Mouse (Mus musculus) MEL (cell line): ENCODE measurements around the gene Parp11. TPM values are rescaled to one million over a fixed set of nuclear protein-coding genes. Genes with fewer than 3 reads are reported as not detected.
"Not testable (repeated sequence)": the region's sequence is repeated elsewhere in the genome, so short reads cannot be mapped to it uniquely, and the experiment has no call there.

ENCODE experiments used
- DNase-seq: peaks from one replicate; pipeline ENCODE4 v3.0.0; 2011; ENCODE audit warnings: low read depth, low spot score
- H3K27ac ChIP-seq: 2 replicates; pipeline ENCODE4 v1.5.1; 2012; ENCODE audit warnings: low read depth, mild to moderate bottlenecking, control low read depth, low read length, moderate library complexity; ENCODE audit not compliant: control insufficient read depth
- H3K27me3 ChIP-seq, 2 experiments: fragments of 150-350 bp in 1 of 2; sonication (generic) in 1 of 2; 2 replicates each; pipeline ENCODE4 v1.6.1; 2012; ENCODE audit warnings: low read length in 2 of 2, mild to moderate bottlenecking in 2 of 2, improper control_type of control experiment in 1 of 2, moderate library complexity in 1 of 2; ENCODE audit not compliant: insufficient read depth in 2 of 2, control insufficient read depth in 1 of 2
- H3K36me3 ChIP-seq, 2 experiments: 2 replicates each; pipeline ENCODE4 v1.6.1; 2012 to 2014; ENCODE audit warnings: low read length in 2 of 2, improper control_type of control experiment in 1 of 2, inconsistent platforms in 1 of 2, mild to moderate bottlenecking in 1 of 2; ENCODE audit not compliant: insufficient read depth in 2 of 2, control insufficient read depth in 1 of 2
- H3K4me1 ChIP-seq, 2 experiments: fragments of 150-350 bp in 1 of 2; sonication (generic) in 1 of 2; 2 replicates each; pipeline ENCODE4 v1.6.1; 2012; ENCODE audit warnings: low read length in 2 of 2, improper control_type of control experiment in 1 of 2, mild to moderate bottlenecking in 1 of 2; ENCODE audit not compliant: insufficient read depth in 2 of 2, control insufficient read depth in 1 of 2
- H3K4me3 ChIP-seq, 2 experiments: fragments of 150-350 bp in 1 of 2; sonication (generic) in 1 of 2; 2 replicates each; pipeline ENCODE4 v1.5.1; 2012; ENCODE audit warnings: low read depth in 2 of 2, low read length in 2 of 2, mild to moderate bottlenecking in 2 of 2, moderate library complexity in 2 of 2, control low read depth in 1 of 2, improper control_type of control experiment in 1 of 2; ENCODE audit not compliant: control insufficient read depth in 1 of 2, insufficient read depth in 1 of 2
- H3K79me2 ChIP-seq: 2 replicates; pipeline ENCODE4 v1.6.1; 2012; ENCODE audit warnings: mild to moderate bottlenecking, low read length, moderate library complexity; ENCODE audit not compliant: control insufficient read depth, poor library complexity, insufficient read depth
- H3K9ac ChIP-seq: 2 replicates; pipeline ENCODE4 v1.6.1; 2012; ENCODE audit warnings: low read depth, mild to moderate bottlenecking, control low read depth, low read length, moderate library complexity; ENCODE audit not compliant: control insufficient read depth, poor library complexity, severe bottlenecking
- H3K9me3 ChIP-seq: fragments of 150-350 bp; sonication (generic); replicated peaks from 2 replicates; pipeline ENCODE4 v1.6.1; 2012; ENCODE audit warnings: mild to moderate bottlenecking, low read length, improper control_type of control experiment, moderate library complexity; ENCODE audit not compliant: insufficient read depth
- BHLHE40 ChIP-seq: IDR thresholded peaks from 2 replicates; pipeline ENCODE4 v1.6.1; 2012; ENCODE audit warnings: low read depth, mild to moderate bottlenecking, inconsistent platforms, low read length, improper control_type of control experiment, borderline replicate concordance
- CHD2 ChIP-seq: IDR thresholded peaks from 2 replicates; pipeline ENCODE4 v1.6.1; 2011; ENCODE audit warnings: low read length, improper control_type of control experiment
- CTCF ChIP-seq, 3 experiments: IDR thresholded peaks in 2 of 3; conservative IDR thresholded peaks in 1 of 3; 2 replicates each; pipeline ENCODE4 v1.5.1; 2011 to 2012; ENCODE audit warnings: low read length in 3 of 3, low read depth in 2 of 3, mild to moderate bottlenecking in 2 of 3, improper control_type of control experiment in 1 of 3, inconsistent platforms in 1 of 3, mixed read lengths in 1 of 3, moderate library complexity in 1 of 3; ENCODE audit not compliant: control insufficient read depth in 1 of 3, insufficient read depth in 1 of 3, poor library complexity in 1 of 3, severe bottlenecking in 1 of 3
- E2F4 ChIP-seq: IDR thresholded peaks from 2 replicates; pipeline ENCODE4 v1.6.1; 2011; ENCODE audit warnings: low read depth, low read length, improper control_type of control experiment, borderline replicate concordance
- ETS1 ChIP-seq: IDR thresholded peaks from 2 replicates; pipeline ENCODE4 v1.6.1; 2012; ENCODE audit warnings: low read depth, mild to moderate bottlenecking, inconsistent platforms, low read length, improper control_type of control experiment, moderate library complexity
- GABPA ChIP-seq: IDR thresholded peaks from 2 replicates; pipeline ENCODE4 v1.6.1; 2012; ENCODE audit warnings: low read depth, mild to moderate bottlenecking, inconsistent platforms, low read length, improper control_type of control experiment, moderate library complexity
- MAFK ChIP-seq: IDR thresholded peaks from 2 replicates; pipeline ENCODE4 v1.6.1; 2011; ENCODE audit warnings: low read depth, mild to moderate bottlenecking, low read length, improper control_type of control experiment, borderline replicate concordance
- MXI1 ChIP-seq: IDR thresholded peaks from 2 replicates; pipeline ENCODE4 v1.6.1; 2011; ENCODE audit warnings: mild to moderate bottlenecking, low read depth, low read length, improper control_type of control experiment
- MYB ChIP-seq: IDR thresholded peaks from 2 replicates; pipeline ENCODE4 v1.6.1; 2011; ENCODE audit warnings: mild to moderate bottlenecking, low read depth, low read length, improper control_type of control experiment
- MYC ChIP-seq: IDR thresholded peaks from 2 replicates; pipeline ENCODE4 v1.6.1; 2011; ENCODE audit warnings: low read depth, mild to moderate bottlenecking, low read length, improper control_type of control experiment, moderate library complexity
- POLR2AphosphoS5 ChIP-seq: IDR thresholded peaks from 2 replicates; pipeline ENCODE4 v1.6.1; 2012; ENCODE audit warnings: low read depth, borderline replicate concordance, mild to moderate bottlenecking, inconsistent platforms, low read length, moderate library complexity, mixed read lengths
- RAD21 ChIP-seq: IDR thresholded peaks from 2 replicates; pipeline ENCODE4 v1.6.1; 2011; ENCODE audit warnings: mild to moderate bottlenecking, low read depth, low read length, improper control_type of control experiment
- RCOR1 ChIP-seq: IDR thresholded peaks from 2 replicates; pipeline ENCODE4 v1.6.1; 2012; ENCODE audit warnings: low read depth, mild to moderate bottlenecking, inconsistent platforms, low read length, improper control_type of control experiment
- SMC3 ChIP-seq: IDR thresholded peaks from 2 replicates; pipeline ENCODE4 v1.6.1; 2011; ENCODE audit warnings: low read depth, low read length, improper control_type of control experiment
- TAL1 ChIP-seq: IDR thresholded peaks from 2 replicates; pipeline ENCODE4 v1.6.1; 2012; ENCODE audit warnings: mild to moderate bottlenecking, inconsistent platforms, low read length, moderate library complexity, mixed read lengths
- TBP ChIP-seq: IDR thresholded peaks from 2 replicates; pipeline ENCODE4 v1.8.0; 2011; ENCODE audit warnings: low read depth, low read length, improper control_type of control experiment
- TCF12 ChIP-seq: IDR thresholded peaks from 2 replicates; pipeline ENCODE4 v1.6.1; 2014; ENCODE audit warnings: low read depth, mild to moderate bottlenecking, inconsistent platforms, low read length, improper control_type of control experiment, moderate library complexity
- UBTF ChIP-seq: IDR thresholded peaks from 2 replicates; pipeline ENCODE4 v1.6.1; 2012; ENCODE audit warnings: low read depth, mild to moderate bottlenecking, inconsistent platforms, low read length, improper control_type of control experiment, moderate library complexity, borderline replicate concordance; ENCODE audit not compliant: insufficient read depth
- USF1 ChIP-seq: IDR thresholded peaks from 2 replicates; pipeline ENCODE4 v1.6.1; 2014; ENCODE audit warnings: low read depth, mild to moderate bottlenecking, inconsistent platforms, low read length, improper control_type of control experiment, moderate library complexity
- ZC3H11A ChIP-seq: IDR thresholded peaks from 2 replicates; pipeline ENCODE4 v1.6.1; 2012; ENCODE audit warnings: low read depth, mild to moderate bottlenecking, inconsistent platforms, low read length, improper control_type of control experiment
- ZKSCAN1 ChIP-seq: IDR thresholded peaks from 2 replicates; pipeline ENCODE4 v1.6.1; 2012; ENCODE audit warnings: low read depth, mild to moderate bottlenecking, inconsistent platforms, low read length, improper control_type of control experiment, moderate library complexity
- ZMIZ1 ChIP-seq: IDR thresholded peaks from 2 replicates; pipeline ENCODE4 v1.6.1; 2012; ENCODE audit warnings: low read depth, mild to moderate bottlenecking, inconsistent platforms, low read length, improper control_type of control experiment, moderate library complexity
- ZNF384 ChIP-seq: IDR thresholded peaks from 2 replicates; pipeline ENCODE4 v1.6.1; 2012; ENCODE audit warnings: low read depth, mild to moderate bottlenecking, inconsistent platforms, low read length, improper control_type of control experiment
- polyA plus RNA-seq, 2 experiments: library from polyadenylated mRNA; stranded (reverse) in 1 of 2; unstranded in 1 of 2; fragments of >175 nt in 1 of 2; fragments of >200 nt in 1 of 2; gene quantifications; 2 replicates each; pipeline versions ENCODE4 v1.2.1 to v1.2.4; 2012; ENCODE audit warnings: low replicate concordance in 2 of 2, low read depth in 1 of 2; ENCODE audit not compliant: insufficient read length in 2 of 2, insufficient read depth in 1 of 2, missing spikeins in 1 of 2
- total RNA-seq: library from RNA; depleted of rRNA; stranded (reverse); fragments of 300-350 nt; gene quantifications from 2 replicates; pipeline ENCODE4 v1.2.3, GENCODE M21; 2012

Gene Parp11
- total and polyA plus RNA-seq, 3 experiments = 5.9 to 8.2 TPM; not detected in 1

- Histone ChIP-seq H3K9me3 (no peaks in the 10 kb centered on the region), H3K4me1 (no peaks in the 10 kb centered on the region), H3K4me3 (no peak overlapping the region), H3K27me3 (no peaks in the 10 kb centered on the region), H3K27ac (no peak overlapping the region), H3K9ac (no peak overlapping the region), H3K36me3 (no peaks in the 10 kb centered on the region), H3K79me2 (no peaks in the 10 kb centered on the region)
- peak; percentile 67 for DNase-seq
- peak; percentile 80 for TF ChIP-seq SMC3
- TF ChIP-seq MYB = no peak
- peak; percentile 92 for TF ChIP-seq RAD21
- TF ChIP-seq CTCF (IDR thresholded peaks at IDR 0.05 in 2 of 3, conservative IDR thresholded peaks at IDR 0.05 in 1 of 3; ENCODE audit: control insufficient read depth in 1 of 3, insufficient read depth in 1 of 3, low read depth in 2 of 3, low read length in 3 of 3, poor library complexity in 1 of 3, severe bottlenecking in 1 of 3) = peak; percentile 73 to 85 (median 75)
- peak; percentile 78 for TF ChIP-seq ZC3H11A
These were observed 55.9 kb downstream of the Parp11 start for GRCm38 (mm10) chr6:127502530-127502929.

DNA sequence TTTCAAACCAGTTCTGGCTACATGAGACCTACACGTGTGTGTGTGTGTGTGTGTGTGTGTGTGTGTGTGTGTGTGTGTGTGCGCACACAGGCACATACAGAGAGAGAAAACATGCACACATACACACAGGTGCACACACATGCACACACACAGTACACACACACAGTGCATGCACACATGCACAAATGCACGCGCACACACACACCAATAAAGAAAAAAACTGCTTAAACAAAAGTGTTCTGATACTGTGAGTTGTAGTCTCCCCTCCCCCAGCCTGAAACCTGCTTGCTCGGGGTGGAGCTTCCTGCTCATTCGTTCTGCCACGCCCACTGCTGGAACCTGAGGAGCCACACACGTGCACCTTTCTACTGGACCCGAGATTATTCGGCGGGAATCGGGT, 67.1 kb downstream of the Parp11 start:
- H3K79me2 ChIP-seq, DNase-seq, H3K27me3 ChIP-seq, H3K9ac ChIP-seq, H3K27ac ChIP-seq, H3K36me3 ChIP-seq, H3K4me1 ChIP-seq, H3K9me3 ChIP-seq, H3K4me3 ChIP-seq: not testable (repeated sequence)

GRCm38 (mm10) chr6:127521176-127521575, 74.5 kb downstream of the Parp11 start:
- no peak for DNase-seq
- Histone ChIP-seq H3K4me3 (no peak overlapping the region), H3K4me1 (0 out of 4 replicates have a peak, but pooled peaks cover 0 to 5% of the 10 kb centered on the region in 2 experiments), H3K27me3 (no peaks in the 10 kb centered on the region), H3K9me3 (no peaks in the 10 kb centered on the region), H3K79me2 (no peaks in the 10 kb centered on the region), H3K27ac (no peak overlapping the region), H3K36me3 (peaks cover 0 to 2% of the 10 kb centered on the region in 2 experiments; a peak in 2 of 4 replicates), H3K9ac (no peak overlapping the region)
- TF ChIP-seq UBTF (no peak), BHLHE40 (no peak), CHD2 (no peak), TCF12 (no peak), TAL1 (no peak), MXI1 (no peak), ZKSCAN1 (no peak), ZMIZ1 (no peak), E2F4 (no peak), POLR2AphosphoS5 (no peak), TBP (no peak), MAFK (no peak), GABPA (no peak), MYC (no peak), SMC3 (no peak), RCOR1 (no peak), ZNF384 (no peak), ETS1 (no peak), USF1 (no peak)
